Comparison of ENCODE assay signal across 17 mouse cellular contexts in genomic region chr3:79906250-79907045, GRCm38 (mm10). TPM values are rescaled to one million over a fixed set of nuclear protein-coding genes. Genes with fewer than 3 reads are reported as not detected.
DNase-seq lines count a peak whose midpoint lies in the region; ATAC-seq and TF ChIP-seq lines count a peak whose summit lies in the region.
"Had no signal": no experiment of that assay in that cellular context is flagged by ENCODE, and none has a peak within 500 bp of the region (broad histone marks: within the 10 kb centered on the region; RNA-seq: fewer than 3 reads in every experiment).

No protein-coding gene starts in this region.

- H3K9me3 ChIP-seq in heart, embryonic 12.5 days (replicated peaks): no peaks in the 10 kb centered on the region
- H3K9me3 ChIP-seq in lung, embryonic 15.5 days: no peaks in the 10 kb centered on the region
- H3K9me3 ChIP-seq: forebrain, embryonic 13.5 days; liver, embryonic 15.5 days; midbrain, embryonic 10.5 days; stomach, embryonic 15.5 days had no signal

- H3K36me3 ChIP-seq in heart, embryonic 12.5 days: peaks cover 36% of the 10 kb centered on the region
- H3K36me3 ChIP-seq in lung, embryonic 15.5 days: no peaks in the 10 kb centered on the region
- H3K36me3 ChIP-seq in macrophage (ENCODE audit: inconsistent target): no peaks in the 10 kb centered on the region
- H3K36me3 ChIP-seq: liver, embryonic 15.5 days; midbrain, embryonic 10.5 days; stomach, embryonic 15.5 days had no signal

- H3K27ac ChIP-seq in heart, embryonic 12.5 days (ENCODE audit: poor library complexity, severe bottlenecking): peak overlapping the region; percentile 27
- peak overlapping the region; percentile 62 for H3K27ac ChIP-seq in lung, embryonic 15.5 days
- H3K27ac ChIP-seq in brown adipose tissue, adult 24 weeks (replicated peaks; ENCODE audit: low read depth, low read length): peak overlapping the region; percentile 83
- H3K27ac ChIP-seq in macrophage: 0 out of 2 replicates have a peak overlapping the region, but pooled peaks have one; percentile 10
- H3K27ac ChIP-seq: forebrain, embryonic 13.5 days; liver, embryonic 15.5 days; midbrain, embryonic 10.5 days; stomach, embryonic 15.5 days had no signal

- H3K4me1 ChIP-seq in heart, embryonic 12.5 days (replicated peaks): peaks cover 65% of the 10 kb centered on the region
- peaks cover 34% of the 10 kb centered on the region for H3K4me1 ChIP-seq in lung, embryonic 15.5 days
- peaks cover 40% of the 10 kb centered on the region for H3K4me1 ChIP-seq in lung, adult 2 months (ENCODE audit: control insufficient read depth, insufficient read depth, low read length)
- H3K4me1 ChIP-seq in brown adipose tissue, adult 24 weeks (ENCODE audit: control insufficient read depth, insufficient read depth, insufficient read length, low read length): peaks cover 27% of the 10 kb centered on the region; the same call in 1 of the 2 replicates
- H3K4me1 ChIP-seq: midbrain, embryonic 10.5 days had no signal

- TF ChIP-seq POLR2A in lung, adult 2 months (IDR thresholded peaks at IDR 0.05; ENCODE audit: borderline replicate concordance, extremely low read depth, low read depth, low read length): no peak

- H3K79me2 ChIP-seq in macrophage (ENCODE audit: inconsistent target): peaks cover 40% of the 10 kb centered on the region; the same call in 1 of the 2 replicates

- no peak for TF ChIP-seq CTCF in lung, adult 2 months (IDR thresholded peaks at IDR 0.05; ENCODE audit: insufficient read depth, low read length)

- ATAC-seq in heart, embryonic 12.5 days (ENCODE audit: insufficient number of reproducible peaks, low FRiP score): no peak
- no peak for ATAC-seq in lung, embryonic 15.5 days (ENCODE audit: borderline replicate concordance, extremely low read depth, low FRiP score, low TSS enrichment)
- ATAC-seq: forebrain, embryonic 13.5 days; hindbrain, embryonic 16.5 days had no signal

- H3K4me3 ChIP-seq in heart, embryonic 12.5 days: no peak overlapping the region
- no peak overlapping the region for H3K4me3 ChIP-seq in lung, embryonic 15.5 days
- H3K4me3 ChIP-seq in lung, adult 2 months (replicated peaks; ENCODE audit: extremely low read depth, low read depth, low read length): no peak overlapping the region
- H3K4me3 ChIP-seq in brown adipose tissue, adult 24 weeks (ENCODE audit: insufficient read depth, low read depth, low read length): no peak overlapping the region
- no peak overlapping the region for H3K4me3 ChIP-seq in macrophage (ENCODE audit: inconsistent target)
- H3K4me3 ChIP-seq: forebrain, embryonic 13.5 days; liver, embryonic 15.5 days; midbrain, embryonic 10.5 days; stomach, embryonic 15.5 days had no signal

- WGBS in heart, embryonic 12.5 days: 57% methylated on average over 5 of the region's 5 CpGs
- 49% methylated on average over 5 of the region's 5 CpGs for WGBS in lung, embryonic 15.5 days
- 35% methylated on average over 5 of the region's 5 CpGs for WGBS in lung, adult 2 months
- 32% methylated on average over 5 of the region's 5 CpGs for WGBS in macrophage (ENCODE audit: missing documents)

- intact Hi-C loops in heart, postnatal 10 days (cut with DNase I): no loop called here

- H3K4me2 ChIP-seq in heart, embryonic 12.5 days: no peak overlapping the region
- H3K4me2 ChIP-seq in lung, embryonic 15.5 days: no peak overlapping the region
- H3K4me2 ChIP-seq: forebrain, embryonic 13.5 days; liver, embryonic 15.5 days; stomach, embryonic 15.5 days had no signal

- H3K9ac ChIP-seq in heart, embryonic 12.5 days: no peak overlapping the region
- no peak overlapping the region for H3K9ac ChIP-seq in lung, embryonic 15.5 days
- H3K9ac ChIP-seq: forebrain, embryonic 13.5 days; liver, embryonic 15.5 days; stomach, embryonic 15.5 days had no signal

- no peaks in the 10 kb centered on the region for H3K27me3 ChIP-seq in heart, embryonic 12.5 days (replicated peaks)
- no peaks in the 10 kb centered on the region for H3K27me3 ChIP-seq in lung, embryonic 15.5 days
- H3K27me3 ChIP-seq: forebrain, embryonic 13.5 days; liver, embryonic 15.5 days; stomach, embryonic 15.5 days had no signal

- no peak for DNase-seq in heart, postnatal 10 days
- no peak for DNase-seq in lung, adult 2 months
- DNase-seq in adrenal gland, adult (ENCODE audit: inconsistent age in 2 of 2, low spot score in 1 of 2): no peak
- DNase-seq: adrenal gland, adult 2 months; cerebellum, postnatal 10 days; kidney, adult 11 months; spleen, adult 18-20 months; thymus, adult 2 months had no signal

RNA-seq across cellular contexts. Expression of gene Fam198b, which starts 22.1 kb away (rescaled TPM):
- polyA plus RNA-seq in heart, embryonic 12.5 days (2016; fragmentation: Nextera tagmentation; extraction: Ambion mirVana): 61.4 and 61.8 TPM in 2 replicates
- 10 to 100 TPM; 73.6 to 85.2 TPM for total RNA-seq in heart, postnatal 10 days (2021)
- polyA plus RNA-seq in lung, embryonic 15.5 days (2015; fragmentation: Nextera tagmentation; extraction: Ambion mirVana): 23.6 and 27.1 TPM in 2 replicates
- 16.5 and 20.3 TPM in 2 replicates for polyA plus RNA-seq in lung, adult 2 months (2012; rRNA removed)
- 6.2 and 7.6 TPM in 2 replicates for polyA plus RNA-seq in brown adipose tissue, adult 24 weeks (2012; ENCODE audit: insufficient read depth, insufficient read length, missing spikeins)
- total RNA-seq in macrophage (2018; cell fraction: chromatin; rRNA removed): 10 to 100 TPM in 7 of 26 experiments, 1 to 10 TPM in 15, under 1 TPM in 4; 0.60 to 42.3 (median 4.2) TPM
- total RNA-seq in macrophage (2018; cell fraction: cytosol; rRNA removed): 10 to 100 TPM in 14 of 26 experiments, 1 to 10 TPM in 12; 6.5 to 36.9 (median 14.3) TPM
- total RNA-seq in macrophage (2018; cell fraction: nucleus; rRNA removed): 10 to 100 TPM in 13 of 26 experiments, 1 to 10 TPM in 13; 3.4 to 48.4 (median 9.7) TPM
- 16.9 to 30.2 TPM (median 26.1 TPM) in 3 replicates for polyA plus RNA-seq in macrophage (2018)

RNA-seq across cellular contexts. Expression of gene Tmem144, which starts 53.9 kb away (rescaled TPM):
- 12.6 and 13.5 TPM in 2 replicates for polyA plus RNA-seq in heart, embryonic 12.5 days (2016; fragmentation: Nextera tagmentation; extraction: Ambion mirVana)
- total RNA-seq in heart, postnatal 10 days (2021): 1 to 10 TPM; 9.4 to 9.7 TPM
- polyA plus RNA-seq in lung, embryonic 15.5 days (2015; fragmentation: Nextera tagmentation; extraction: Ambion mirVana): 4.9 and 5.2 TPM in 2 replicates
- polyA plus RNA-seq in lung, adult 2 months (2012; rRNA removed): 0.92 and 1.9 TPM in 2 replicates
- polyA plus RNA-seq in brown adipose tissue, adult 24 weeks (2012; ENCODE audit: insufficient read depth, insufficient read length, missing spikeins): 0.38 TPM in 1 of 2 replicates, not detected in the other
- total RNA-seq in macrophage (2018; cell fraction: chromatin; rRNA removed): 10 to 100 TPM in 10 of 26 experiments, 1 to 10 TPM in 16; 1.7 to 33.6 (median 9.2) TPM
- total RNA-seq in macrophage (2018; cell fraction: cytosol; rRNA removed): 10 to 100 TPM in 12 of 26 experiments, 1 to 10 TPM in 14; 3.2 to 22.9 (median 8.2) TPM
- 10 to 100 TPM in 16 of 26 experiments, 1 to 10 TPM in 10; 2.5 to 38.9 (median 11.4) TPM for total RNA-seq in macrophage (2018; cell fraction: nucleus; rRNA removed)
- 9.9 to 16.8 TPM (median 15.2 TPM) in 3 replicates for polyA plus RNA-seq in macrophage (2018)

Comparison
In these comparisons a context has a peak if more than half of its experiments do, and no peak if none do; other contexts are left out.
1. H3K27ac ChIP-seq: peak in every context shown above with its lines; median percentile 83 in brown adipose tissue, adult 24 weeks; 62 in lung, embryonic 15.5 days; 27 in heart, embryonic 12.5 days; 10 in macrophage.